Mouse (Mus musculus) MN1 (cell line): ENCODE data around the gene Hmga2.
"Not testable (repeated sequence)": the region's sequence is repeated elsewhere in the genome, so short reads cannot be mapped to it uniquely, and the experiment has no call there.

Experiments
- DNase-seq: peaks from one replicate; pipeline ENCODE4 v3.0.0-alpha.2; 2016; ENCODE audit warnings: low spot score

Hmga2 gene

DNA sequence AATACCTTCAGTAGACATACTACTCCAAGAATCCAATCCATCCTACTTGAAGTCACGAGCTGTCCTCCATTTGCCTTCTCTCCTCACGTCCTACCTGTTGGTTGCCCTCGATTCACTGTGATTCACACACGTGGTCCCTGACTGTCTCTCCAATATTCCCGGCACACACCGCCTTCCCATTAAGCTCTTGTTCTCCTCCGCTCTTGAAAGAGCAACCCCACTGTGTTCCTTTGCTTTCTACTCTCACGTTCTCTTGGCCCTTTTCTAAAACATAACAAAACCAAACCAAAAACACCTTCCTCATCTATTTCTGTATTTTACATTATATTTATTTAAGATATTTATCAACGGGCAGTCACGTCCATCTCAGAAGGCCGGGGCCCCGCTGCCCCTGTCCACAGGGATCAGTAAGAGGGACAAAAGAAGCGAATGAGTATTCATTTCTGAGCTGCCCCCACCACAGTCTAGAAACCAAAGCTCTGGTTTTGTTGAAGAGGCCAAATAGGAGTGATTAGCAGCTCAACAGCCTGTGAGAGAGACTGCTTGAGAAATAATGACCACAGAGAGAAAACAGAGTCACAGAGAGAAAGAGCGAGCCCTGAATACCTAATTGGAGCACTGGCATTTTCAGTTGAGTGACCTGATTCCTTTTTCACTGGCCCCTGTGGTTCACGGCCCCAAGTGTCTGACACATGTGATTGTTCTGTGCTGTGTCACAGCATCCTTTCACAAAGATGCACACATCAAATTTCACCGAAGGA is 131.5 kb downstream of the Hmga2 start:
- no peak for DNase-seq

- DNase-seq, result not testable (repeated sequence)
Measured at GRCm38 (mm10) chr10:120339906-120340305, 136.4 kb downstream of the Hmga2 start.

GRCm38 (mm10) chr10:120339324-120339723 is 136.9 kb downstream of the Hmga2 start:
- DNase-seq, result no peak

GRCm38 (mm10) chr10:120338841-120339240 is 137.4 kb downstream of the Hmga2 start:
- no peak for DNase-seq

DNA sequence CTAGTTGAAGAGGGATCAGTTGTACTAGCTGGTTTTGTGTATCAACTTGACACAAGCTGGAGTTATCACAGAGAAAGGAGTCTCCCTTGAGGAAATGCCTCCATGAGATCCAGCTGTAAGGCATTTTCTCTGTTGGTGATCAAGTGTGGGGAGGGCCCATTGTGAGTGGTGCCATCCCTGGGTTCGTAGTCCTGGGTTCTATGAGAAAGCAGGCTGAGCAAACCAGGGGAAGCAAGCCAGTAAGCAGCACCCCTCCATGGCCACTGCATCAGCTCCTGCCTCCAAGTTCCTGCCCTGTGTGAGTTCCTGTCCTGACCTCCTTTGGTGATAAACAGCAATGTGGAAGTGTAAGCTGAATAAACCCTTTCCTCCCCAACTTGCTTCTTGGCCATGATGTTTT is 137.8 kb downstream of the Hmga2 start:
- not testable (repeated sequence) for DNase-seq

GRCm38 (mm10) chr10:120327946-120328345 is 148.3 kb downstream of the Hmga2 start:
- no peak for DNase-seq

- DNase-seq, result no peak
Measured at GRCm38 (mm10) chr10:120323584-120324203, 152.6 kb downstream of the Hmga2 start.

- DNase-seq, result no peak
Measured at GRCm38 (mm10) chr10:120322815-120323214, 153.5 kb downstream of the Hmga2 start.

GRCm38 (mm10) chr10:120319614-120320013 is 156.7 kb downstream of the Hmga2 start:
- DNase-seq, result no peak
